Mouse (Mus musculus) brain, adult 2 months (tissue): ENCODE data around the gene Card14.
"Not testable (repeated sequence)": the region's sequence is repeated elsewhere in the genome, so short reads cannot be mapped to it uniquely, and the experiment has no call there.

Experiments
- DNase-seq: peaks from one replicate; pipeline ENCODE4 v3.0.0; 2011; ENCODE audit warnings: low read depth, low spot score

Card14 gene

GRCm38 (mm10) chr11:119355443-119356385 is 48.1 kb downstream of the Card14 start, which contains the start of the genes Sgsh and Slc26a11:
TSS of gene Sgsh (minus strand) at chr11:119355536.
TSS of gene Slc26a11 (plus strand) at chr11:119355557.
- DNase-seq = peak; percentile 81

- DNase-seq = no peak
Measured at GRCm38 (mm10) chr11:119359089-119359488, 51.5 kb downstream of the Card14 start.

GRCm38 (mm10) chr11:119362769-119363533 is 55.4 kb downstream of the Card14 start:
- DNase-seq = peak; percentile 24

- DNase-seq = peak; percentile 77
Measured at GRCm38 (mm10) chr11:119363534-119364145, 56.1 kb downstream of the Card14 start.

- DNase-seq = no peak
Measured at GRCm38 (mm10) chr11:119375425-119375824, 67.9 kb downstream of the Card14 start.

GRCm38 (mm10) chr11:119377326-119377725 is 69.8 kb downstream of the Card14 start:
- no peak for DNase-seq

- DNase-seq = no peak
Measured at GRCm38 (mm10) chr11:119378551-119378950, 71.0 kb downstream of the Card14 start.

- no peak for DNase-seq
Measured at GRCm38 (mm10) chr11:119381631-119382337, 74.2 kb downstream of the Card14 start.

- no peak for DNase-seq
Measured at GRCm38 (mm10) chr11:119382338-119382850, 74.8 kb downstream of the Card14 start.

- no peak for DNase-seq
Measured at GRCm38 (mm10) chr11:119384904-119385303, 77.3 kb downstream of the Card14 start.

GRCm38 (mm10) chr11:119386306-119386705 is 78.7 kb downstream of the Card14 start:
- DNase-seq = no peak

- DNase-seq = not testable (repeated sequence)
Measured at GRCm38 (mm10) chr11:119387273-119387672, 79.7 kb downstream of the Card14 start.

GRCm38 (mm10) chr11:119389851-119390270 is 82.3 kb downstream of the Card14 start:
- DNase-seq = peak; percentile 75

GRCm38 (mm10) chr11:119390271-119391231 is 83.0 kb downstream of the Card14 start:
- peak; percentile 40 for DNase-seq

GRCm38 (mm10) chr11:119391386-119392000 is 83.9 kb downstream of the Card14 start:
- no peak for DNase-seq

- peak; percentile 5 for DNase-seq
Measured at GRCm38 (mm10) chr11:119392001-119392614, 84.5 kb downstream of the Card14 start.

GRCm38 (mm10) chr11:119392800-119393482 is 85.4 kb downstream of the Card14 start, which contains the start of gene Rnf213:
TSS of gene Rnf213 (plus strand) at chr11:119393100.
- peak; percentile 37 for DNase-seq

- DNase-seq = no peak
Measured at GRCm38 (mm10) chr11:119393483-119393804, 85.9 kb downstream of the Card14 start.
